Mouse (Mus musculus) liver, adult 2 months (tissue): ENCODE measurements around the gene Stk10. TPM values are rescaled to one million over a fixed set of nuclear protein-coding genes. Genes with fewer than 3 reads are reported as not detected.
"Not testable (repeated sequence)": the region's sequence is repeated elsewhere in the genome, so short reads cannot be mapped to it uniquely, and the experiment has no call there.

ENCODE experiments used
- DNase-seq: peaks from one replicate; pipeline ENCODE4 v3.0.0-alpha.2; 2011; ENCODE audit warnings: low read depth, low spot score; ENCODE audit errors: extremely low read depth
- H3K27ac ChIP-seq: fragments of 200-500 bp; replicated peaks from 2 replicates; pipeline ENCODE4 v1.5.1; 2012; ENCODE audit warnings: low read depth, mild to moderate bottlenecking, control low read depth, inconsistent platforms, low read length; ENCODE audit not compliant: insufficient read depth
- H3K27me3 ChIP-seq: fragments of 200-500 bp; 2 replicates; pipeline ENCODE4 v1.6.1; 2012; ENCODE audit warnings: mild to moderate bottlenecking, moderate library complexity, low read length, inconsistent platforms; ENCODE audit not compliant: control insufficient read depth, insufficient read depth
- H3K36me3 ChIP-seq: fragments of 200-500 bp; 2 replicates; pipeline ENCODE4 v1.6.1; 2012; ENCODE audit warnings: low read length, inconsistent platforms; ENCODE audit not compliant: control insufficient read depth, insufficient read depth
- H3K4me1 ChIP-seq: fragments of 200-500 bp; 2 replicates; pipeline ENCODE4 v1.6.1; 2011; ENCODE audit warnings: low read length; ENCODE audit not compliant: control insufficient read depth, insufficient read depth
- H3K4me3 ChIP-seq: fragments of 200-500 bp; 2 replicates; pipeline ENCODE4 v1.5.1; 2011; ENCODE audit warnings: low read depth, mild to moderate bottlenecking, control low read depth, low read length, moderate library complexity; ENCODE audit not compliant: insufficient read depth
- H3K79me2 ChIP-seq: fragments of 200-500 bp; 2 replicates; pipeline ENCODE4 v1.6.1; 2012; ENCODE audit warnings: inconsistent platforms, mild to moderate bottlenecking, low read length, moderate library complexity; ENCODE audit not compliant: control insufficient read depth, insufficient read depth
- H3K9ac ChIP-seq: fragments of 200-500 bp; 2 replicates; pipeline ENCODE4 v1.6.1; 2012; ENCODE audit warnings: low read depth, mild to moderate bottlenecking, control low read depth, inconsistent platforms, low read length
- CTCF ChIP-seq: fragments of 200-500 bp; IDR thresholded peaks from 2 replicates; pipeline ENCODE4 v1.5.1; 2011; ENCODE audit warnings: low read depth, low read length, control low read depth
- POLR2A ChIP-seq: fragments of 200-500 bp; IDR thresholded peaks from 2 replicates; pipeline ENCODE4 v1.6.1; 2011; ENCODE audit warnings: low read length, control low read depth; ENCODE audit not compliant: insufficient read depth; ENCODE audit errors: extremely low read depth
- WGBS: fragments of 180-500 bp; shearing (Covaris S2); methylation state at CpG from one replicate; pipeline ENCODE4 v1.1.7; 2018; 5-methylcytosine and 5-hydroxymethylcytosine counted together
- polyA plus RNA-seq: library from polyadenylated mRNA; depleted of rRNA; stranded (reverse); fragments of >200 nt; gene quantifications from 2 replicates; pipeline ENCODE4 v1.2.3, GENCODE M21; 2012
- total RNA-seq: library from RNA; depleted of rRNA; stranded (reverse); fragments of >200 nt; gene quantifications from 2 replicates; pipeline ENCODE4 v1.2.3, GENCODE M21; 2014

The Stk10 gene
- total and polyA plus RNA-seq, 2 experiments, result 2.0 to 2.4 TPM

DNA sequence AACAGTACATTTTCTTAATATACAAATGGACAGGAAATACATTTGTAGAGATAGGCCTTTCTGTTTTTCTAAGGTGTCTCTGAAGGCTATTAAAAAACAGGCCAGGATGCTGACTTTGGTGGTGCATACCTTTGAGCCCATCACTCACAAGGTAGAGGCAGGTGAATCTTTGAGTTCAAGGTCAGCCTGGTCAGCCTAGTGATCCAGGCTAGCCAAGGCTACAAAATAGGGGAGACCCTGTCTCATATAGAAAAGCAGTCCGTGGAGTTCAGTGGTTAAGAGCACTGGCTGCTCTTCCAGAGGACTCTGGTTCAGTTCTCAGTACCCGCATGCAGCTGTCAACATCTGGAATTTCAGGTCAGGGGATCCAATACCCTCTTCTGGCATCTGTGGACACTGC, 29.4 kb upstream of the Stk10 start:
- no peak for DNase-seq
- Histone ChIP-seq H3K79me2 (no peaks in the 10 kb centered on the region), H3K27ac (no peak overlapping the region), H3K27me3 (no peaks in the 10 kb centered on the region), H3K4me3 (no peak overlapping the region), H3K4me1 (0 out of 2 replicates have a peak, but pooled peaks cover 2% of the 10 kb centered on the region), H3K9ac (no peak overlapping the region), H3K36me3 (no peaks in the 10 kb centered on the region)
- TF ChIP-seq POLR2A (no peak), CTCF (no peak)
- 95% methylated on average over 2 of the region's 2 CpGs for WGBS

DNA sequence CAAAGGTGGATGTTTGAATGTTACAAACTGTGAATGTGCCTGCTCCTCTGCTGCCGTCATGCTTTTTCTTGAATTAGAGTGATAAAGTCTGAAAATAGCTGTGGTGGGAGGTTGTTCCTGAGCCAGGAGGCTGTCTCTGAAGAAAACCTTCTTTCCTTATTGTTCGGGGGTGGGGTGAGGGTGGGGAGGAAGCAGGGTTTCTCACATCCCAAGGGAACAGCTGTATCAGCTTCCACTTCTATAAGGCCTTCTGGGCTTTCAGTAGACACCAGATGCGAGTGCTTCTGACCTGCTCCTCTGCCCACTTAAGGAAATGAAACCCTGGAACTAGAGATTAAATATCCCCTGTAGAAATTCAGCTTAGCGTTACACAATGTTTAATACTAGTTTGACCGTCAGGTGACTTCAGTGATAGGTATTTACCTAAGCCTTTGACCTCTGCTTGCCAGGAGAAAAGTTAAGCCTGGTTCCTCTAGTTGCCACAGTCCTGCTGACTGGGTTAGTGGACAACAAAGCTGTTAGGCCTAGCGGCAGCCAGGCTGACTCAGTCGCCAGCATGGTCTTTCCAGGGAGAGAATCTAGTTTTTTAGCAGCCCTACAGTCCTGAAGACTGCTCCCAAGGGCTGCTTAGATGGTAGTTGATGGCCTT, 27.9 kb upstream of the Stk10 start:
- DNase-seq, result peak; percentile 66
- WGBS, result 33% methylated on average over 7 of the region's 7 CpGs
- no peak overlapping the region for H3K9ac ChIP-seq
- no peaks in the 10 kb centered on the region for H3K79me2 ChIP-seq
- H3K27me3 ChIP-seq, result no peaks in the 10 kb centered on the region
- H3K4me1 ChIP-seq, result 0 out of 2 replicates have a peak, but pooled peaks cover 2% of the 10 kb centered on the region
- H3K4me3 ChIP-seq, result no peak overlapping the region
- no peak overlapping the region for H3K27ac ChIP-seq
- H3K36me3 ChIP-seq, result no peaks in the 10 kb centered on the region
- TF ChIP-seq CTCF, result no peak
- TF ChIP-seq POLR2A, result no peak

DNA sequence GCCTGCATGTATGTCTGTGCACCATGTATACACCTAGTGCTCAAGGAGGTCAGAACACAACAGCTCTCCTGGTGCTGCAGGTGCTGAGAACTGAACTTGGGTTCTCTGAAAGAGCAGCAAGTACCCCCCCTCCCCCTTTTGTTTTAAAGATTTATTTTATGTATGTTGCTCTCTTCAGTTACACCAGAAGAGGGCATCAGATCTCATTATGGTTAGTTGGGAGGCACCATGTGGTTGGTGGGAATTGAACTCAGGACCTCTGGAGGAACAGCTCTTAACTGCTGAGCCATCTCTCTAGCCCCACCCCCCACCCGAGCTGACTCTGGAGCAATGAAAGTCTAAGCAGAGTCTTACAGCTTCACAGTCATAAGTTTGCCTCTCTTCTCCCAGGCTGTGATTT, 22.2 kb upstream of the Stk10 start:
- DNase-seq, result no peak
- no peaks in the 10 kb centered on the region for H3K27me3 ChIP-seq
- no peaks in the 10 kb centered on the region for H3K4me1 ChIP-seq
- H3K36me3 ChIP-seq, result no peaks in the 10 kb centered on the region
- no peak overlapping the region for H3K9ac ChIP-seq
- H3K4me3 ChIP-seq, result no peak overlapping the region
- no peak for TF ChIP-seq CTCF
- TF ChIP-seq POLR2A, result no peak
- no peak overlapping the region for H3K27ac ChIP-seq
- WGBS, result 85% methylated on average over 1 of the region's 1 CpGs
- H3K79me2 ChIP-seq, result no peaks in the 10 kb centered on the region

DNA sequence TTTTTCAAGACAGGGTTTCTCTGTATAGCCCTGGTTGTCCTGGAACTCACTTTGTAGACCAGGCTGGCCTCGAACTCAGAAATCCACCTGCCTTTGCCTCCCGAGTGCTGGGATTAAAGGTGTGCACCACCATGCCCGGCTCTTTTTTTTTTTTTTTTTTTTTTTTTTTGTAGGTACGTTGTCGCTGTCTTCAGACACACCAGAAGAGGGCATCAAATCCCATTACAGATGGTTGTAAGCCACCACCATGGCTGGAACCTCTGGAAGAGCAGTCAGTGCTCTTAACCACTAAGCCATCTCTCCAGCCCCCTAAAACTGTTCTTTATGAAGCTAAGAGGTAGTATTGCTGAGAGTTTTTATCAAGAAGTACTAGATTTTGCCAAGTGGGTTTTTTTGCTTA, 18.3 kb upstream of the Stk10 start:
- 87% methylated on average over 4 of the region's 5 CpGs for WGBS
- not testable (repeated sequence) for DNase-seq, H3K9ac ChIP-seq, H3K27ac ChIP-seq, H3K4me1 ChIP-seq, H3K36me3 ChIP-seq, H3K4me3 ChIP-seq, H3K27me3 ChIP-seq, H3K79me2 ChIP-seq

DNA sequence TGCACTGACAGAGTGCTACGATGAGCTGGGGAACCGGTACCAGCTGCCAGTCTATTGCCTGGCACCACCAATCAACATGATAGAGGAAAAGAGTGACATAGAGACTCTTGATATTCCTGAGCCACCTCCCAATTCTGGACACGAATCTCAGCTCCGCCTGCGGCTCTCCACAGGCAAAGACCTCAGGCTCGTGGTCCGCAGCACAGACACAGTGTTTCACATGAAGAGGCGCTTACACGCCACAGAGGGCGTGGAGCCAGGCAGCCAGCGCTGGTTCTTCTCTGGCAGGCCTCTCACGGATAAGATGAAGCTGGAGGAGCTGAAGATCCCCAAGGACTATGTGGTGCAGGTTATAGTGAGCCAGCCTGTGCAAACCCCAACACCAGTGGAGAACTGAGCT, 17.0 kb upstream of the Stk10 start:
- Histone ChIP-seq H3K4me1 (no peaks in the 10 kb centered on the region), H3K4me3 (no peak overlapping the region), H3K9ac (no peak overlapping the region), H3K27me3 (no peaks in the 10 kb centered on the region), H3K79me2 (no peaks in the 10 kb centered on the region), H3K36me3 (no peaks in the 10 kb centered on the region), H3K27ac (no peak overlapping the region)
- no peak for DNase-seq
- WGBS, result 95% methylated on average over 12 of the region's 12 CpGs
- TF ChIP-seq POLR2A (no peak), CTCF (no peak)

DNA sequence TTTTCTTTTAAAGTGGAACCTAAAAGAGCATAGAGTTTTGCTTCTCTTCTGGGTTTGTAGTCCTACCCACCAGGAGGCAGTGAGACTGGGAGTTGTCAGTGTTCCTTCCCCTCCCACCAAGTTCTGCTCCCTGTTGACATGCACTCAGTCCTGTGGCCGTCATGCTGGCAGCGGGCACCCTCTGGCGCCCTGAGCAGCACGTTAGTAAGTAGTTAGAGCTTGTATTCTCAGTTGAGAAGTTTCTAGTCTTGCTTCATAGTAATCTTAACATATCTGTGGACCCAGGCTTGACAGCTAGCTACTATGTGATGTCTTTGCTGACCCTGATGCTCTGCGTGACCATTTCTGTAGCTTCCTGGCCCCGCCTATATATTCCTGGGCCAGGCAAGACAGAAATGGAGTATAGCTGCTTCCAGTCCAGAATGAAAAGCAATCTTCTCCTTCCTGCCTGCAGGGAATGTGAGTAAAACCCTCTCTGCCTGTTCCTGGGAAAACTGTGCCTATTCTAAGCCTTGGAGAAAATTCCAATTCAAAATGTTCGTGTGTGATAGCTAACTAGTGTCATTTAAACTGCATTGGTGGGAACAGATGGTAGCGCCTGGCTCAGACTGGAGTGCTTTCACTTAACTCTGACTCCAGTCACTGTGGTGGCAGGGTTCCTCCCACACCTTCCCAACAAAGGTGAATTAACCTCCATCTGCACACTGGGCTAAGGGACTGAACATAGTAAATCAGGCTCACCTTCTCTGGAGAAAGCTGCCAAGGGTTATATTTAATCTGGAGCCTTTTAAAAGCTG, 16.0 kb upstream of the Stk10 start:
- no peaks in the 10 kb centered on the region for H3K36me3 ChIP-seq
- DNase-seq, result no peak
- no peaks in the 10 kb centered on the region for H3K27me3 ChIP-seq
- H3K79me2 ChIP-seq, result no peaks in the 10 kb centered on the region
- WGBS, result 88% methylated on average over 8 of the region's 8 CpGs
- no peak overlapping the region for H3K9ac ChIP-seq
- H3K27ac ChIP-seq, result no peak overlapping the region
- TF ChIP-seq CTCF, result no peak
- TF ChIP-seq POLR2A, result no peak
- H3K4me1 ChIP-seq, result no peaks in the 10 kb centered on the region
- no peak overlapping the region for H3K4me3 ChIP-seq
